Mouse (Mus musculus) heart, embryonic 11.5 days (tissue): Measurements from ENCODE around the gene Ppp1cc. TPM values are rescaled to one million over a fixed set of nuclear protein-coding genes. Genes with fewer than 3 reads are reported as not detected.

ENCODE experiments used
- ATAC-seq: fragments of 200-750 bp; cut with Nextera tagmentation; replicated peaks from 2 replicates; pipeline ENCODE4 v1.8.0; 2017; ENCODE audit warnings: moderate library complexity; ENCODE audit not compliant: insufficient number of reproducible peaks, low FRiP score, low TSS enrichment
- H3K27ac ChIP-seq: fragments of 300-500 bp; sonication (generic); 2 replicates; pipeline ENCODE4 v1.5.1; 2014; ENCODE audit warnings: mild to moderate bottlenecking, low read depth, low read length
- H3K27me3 ChIP-seq: fragments of 300-500 bp; sonication (generic); 2 replicates; pipeline ENCODE4 v1.6.1; 2014; ENCODE audit warnings: mild to moderate bottlenecking, low read length, mixed read lengths; ENCODE audit not compliant: control insufficient read depth, insufficient read depth
- H3K36me3 ChIP-seq: fragments of 300-500 bp; sonication (generic); 2 replicates; pipeline ENCODE4 v1.6.1; 2014; ENCODE audit warnings: mild to moderate bottlenecking, low read length, moderate library complexity, mixed read lengths; ENCODE audit not compliant: control insufficient read depth, insufficient read depth
- H3K4me1 ChIP-seq: fragments of 300-500 bp; sonication (generic); 2 replicates; pipeline ENCODE4 v1.6.1; 2014; ENCODE audit warnings: low read length; ENCODE audit not compliant: control insufficient read depth, insufficient read depth
- H3K4me2 ChIP-seq: fragments of 300-500 bp; sonication (generic); 2 replicates; pipeline ENCODE4 v1.6.1; 2014; ENCODE audit warnings: mild to moderate bottlenecking, moderate library complexity
- H3K4me3 ChIP-seq: fragments of 300-500 bp; sonication (generic); 2 replicates; pipeline ENCODE4 v1.5.1; 2014; ENCODE audit warnings: low read depth, low read length
- H3K9ac ChIP-seq: fragments of 300-500 bp; sonication (generic); 2 replicates; pipeline ENCODE4 v1.6.1; 2014; ENCODE audit warnings: mild to moderate bottlenecking, low read depth, low read length, moderate library complexity
- H3K9me3 ChIP-seq: fragments of 300-500 bp; sonication (generic); replicated peaks from 2 replicates; pipeline ENCODE4 v1.6.1; 2016; ENCODE audit warnings: low read length; ENCODE audit not compliant: control insufficient read depth
- WGBS: fragments of 180-500 bp; shearing (Covaris S2); extraction: QIAGEN DNeasy Blood & Tissue Kit; methylation state at CpG from one replicate; pipeline ENCODE4 v1.1.7; 2014; ENCODE audit not compliant: insufficient replicate concordance; 5-methylcytosine and 5-hydroxymethylcytosine counted together
- polyA plus RNA-seq: library from polyadenylated mRNA; unstranded; fragments of >200 nt; fragmentation: Nextera tagmentation; extraction: Ambion mirVana; gene quantifications from 2 replicates; pipeline ENCODE4 v1.2.1, GENCODE M21; 2014

Ppp1cc gene
- polyA plus RNA-seq, 1 experiment from 2014 or later: 225 TPM

- H3K36me3 ChIP-seq: no peaks in the 10 kb centered on the region
- no peaks in the 10 kb centered on the region for H3K4me1 ChIP-seq
- no peak for ATAC-seq
- H3K27me3 ChIP-seq: no peaks in the 10 kb centered on the region
- H3K4me2 ChIP-seq: no peak overlapping the region
- H3K4me3 ChIP-seq: no peak overlapping the region
- 85% methylated on average over 6 of the region's 6 CpGs for WGBS
- no peak overlapping the region for H3K27ac ChIP-seq
- no peaks in the 10 kb centered on the region for H3K9me3 ChIP-seq
- H3K9ac ChIP-seq: no peak overlapping the region
Observed at GRCm38 (mm10) chr5:122116243-122116642, 41.8 kb upstream of the Ppp1cc start.

- Histone ChIP-seq H3K36me3 (no peaks in the 10 kb centered on the region), H3K9me3 (no peaks in the 10 kb centered on the region), H3K4me1 (no peaks in the 10 kb centered on the region), H3K27ac (no peak overlapping the region), H3K4me2 (no peak overlapping the region), H3K4me3 (no peak overlapping the region), H3K9ac (no peak overlapping the region), H3K27me3 (no peaks in the 10 kb centered on the region)
- WGBS: 74% methylated on average over 8 of the region's 8 CpGs
- ATAC-seq: no peak
Observed at GRCm38 (mm10) chr5:122125211-122125760, 32.8 kb upstream of the Ppp1cc start.

GRCm38 (mm10) chr5:122129068-122129655 is 28.9 kb upstream of the Ppp1cc start:
- WGBS: 35% methylated on average over 16 of the region's 16 CpGs
- Histone ChIP-seq H3K36me3 (no peaks in the 10 kb centered on the region), H3K9ac (0 out of 2 replicates have a peak overlapping the region, but pooled peaks have one; percentile 34), H3K4me3 (no peak overlapping the region), H3K27ac (no peak overlapping the region), H3K9me3 (no peaks in the 10 kb centered on the region), H3K4me1 (0 out of 2 replicates have a peak, but pooled peaks cover 6% of the 10 kb centered on the region), H3K27me3 (no peaks in the 10 kb centered on the region), H3K4me2 (peak overlapping the region; percentile 39; the same call in 1 of the 2 replicates)
- ATAC-seq: no peak

- no peak overlapping the region for H3K27ac ChIP-seq
- peaks cover 6% of the 10 kb centered on the region; the same call in 1 of the 2 replicates for H3K4me1 ChIP-seq
- H3K9me3 ChIP-seq: no peaks in the 10 kb centered on the region
- 80% methylated on average over 11 of the region's 11 CpGs for WGBS
- no peak overlapping the region for H3K4me2 ChIP-seq
- no peak for ATAC-seq
- no peak overlapping the region for H3K9ac ChIP-seq
- H3K27me3 ChIP-seq: no peaks in the 10 kb centered on the region
- no peak overlapping the region for H3K4me3 ChIP-seq
- no peaks in the 10 kb centered on the region for H3K36me3 ChIP-seq
Observed at GRCm38 (mm10) chr5:122130341-122130998, 27.6 kb upstream of the Ppp1cc start.

GRCm38 (mm10) chr5:122131076-122132051 is 26.7 kb upstream of the Ppp1cc start:
- Histone ChIP-seq H3K4me3 (peak overlapping the region; percentile 44), H3K36me3 (no peaks in the 10 kb centered on the region), H3K27me3 (no peaks in the 10 kb centered on the region), H3K9me3 (no peaks in the 10 kb centered on the region), H3K9ac (peak overlapping the region; percentile 54; the same call in 1 of the 2 replicates), H3K27ac (no peak overlapping the region), H3K4me2 (peak overlapping the region; percentile 94), H3K4me1 (peaks cover 15% of the 10 kb centered on the region)
- whole genome bisulfite sequencing: 11% methylated on average over 34 of the region's 34 CpGs
- no peak for ATAC-seq

- WGBS: 21% methylated on average over 26 of the region's 26 CpGs
- Histone ChIP-seq H3K9me3 (no peaks in the 10 kb centered on the region), H3K4me1 (peaks cover 24% of the 10 kb centered on the region), H3K4me3 (peak overlapping the region; percentile 44), H3K36me3 (no peaks in the 10 kb centered on the region), H3K27ac (no peak overlapping the region), H3K4me2 (peak overlapping the region; percentile 94), H3K27me3 (no peaks in the 10 kb centered on the region), H3K9ac (peak overlapping the region; percentile 54; the same call in 1 of the 2 replicates)
- ATAC-seq: no peak
Observed at GRCm38 (mm10) chr5:122132167-122133049, 25.7 kb upstream of the Ppp1cc start.

GRCm38 (mm10) chr5:122133050-122133389 is 25.1 kb upstream of the Ppp1cc start:
- Histone ChIP-seq H3K9ac (no peak overlapping the region), H3K4me3 (no peak overlapping the region), H3K27me3 (no peaks in the 10 kb centered on the region), H3K36me3 (no peaks in the 10 kb centered on the region), H3K9me3 (no peaks in the 10 kb centered on the region), H3K4me1 (peaks cover 24% of the 10 kb centered on the region), H3K27ac (no peak overlapping the region), H3K4me2 (no peak overlapping the region)
- ATAC-seq: no peak
- 71% methylated on average over 9 of the region's 9 CpGs for WGBS
